Mouse (Mus musculus) MEL (cell line): ENCODE measurements around the gene Fto. TPM values are rescaled to one million over a fixed set of nuclear protein-coding genes. Genes with fewer than 3 reads are reported as not detected.

Experiments used
- DNase-seq: peaks from one replicate; pipeline ENCODE4 v3.0.0; 2011; ENCODE audit warnings: low read depth, low spot score
- H3K27ac ChIP-seq: 2 replicates; pipeline ENCODE4 v1.5.1; 2012; ENCODE audit warnings: low read depth, mild to moderate bottlenecking, control low read depth, low read length, moderate library complexity; ENCODE audit not compliant: control insufficient read depth
- H3K27me3 ChIP-seq, 2 experiments: fragments of 150-350 bp in 1 of 2; sonication (generic) in 1 of 2; 2 replicates each; pipeline ENCODE4 v1.6.1; 2012; ENCODE audit warnings: low read length in 2 of 2, mild to moderate bottlenecking in 2 of 2, improper control_type of control experiment in 1 of 2, moderate library complexity in 1 of 2; ENCODE audit not compliant: insufficient read depth in 2 of 2, control insufficient read depth in 1 of 2
- H3K36me3 ChIP-seq, 2 experiments: 2 replicates each; pipeline ENCODE4 v1.6.1; 2012 to 2014; ENCODE audit warnings: low read length in 2 of 2, improper control_type of control experiment in 1 of 2, inconsistent platforms in 1 of 2, mild to moderate bottlenecking in 1 of 2; ENCODE audit not compliant: insufficient read depth in 2 of 2, control insufficient read depth in 1 of 2
- H3K4me1 ChIP-seq, 2 experiments: fragments of 150-350 bp in 1 of 2; sonication (generic) in 1 of 2; 2 replicates each; pipeline ENCODE4 v1.6.1; 2012; ENCODE audit warnings: low read length in 2 of 2, improper control_type of control experiment in 1 of 2, mild to moderate bottlenecking in 1 of 2; ENCODE audit not compliant: insufficient read depth in 2 of 2, control insufficient read depth in 1 of 2
- H3K4me3 ChIP-seq, 2 experiments: fragments of 150-350 bp in 1 of 2; sonication (generic) in 1 of 2; 2 replicates each; pipeline ENCODE4 v1.5.1; 2012; ENCODE audit warnings: low read depth in 2 of 2, low read length in 2 of 2, mild to moderate bottlenecking in 2 of 2, moderate library complexity in 2 of 2, control low read depth in 1 of 2, improper control_type of control experiment in 1 of 2; ENCODE audit not compliant: control insufficient read depth in 1 of 2, insufficient read depth in 1 of 2
- H3K79me2 ChIP-seq: 2 replicates; pipeline ENCODE4 v1.6.1; 2012; ENCODE audit warnings: mild to moderate bottlenecking, low read length, moderate library complexity; ENCODE audit not compliant: control insufficient read depth, poor library complexity, insufficient read depth
- H3K9ac ChIP-seq: 2 replicates; pipeline ENCODE4 v1.6.1; 2012; ENCODE audit warnings: low read depth, mild to moderate bottlenecking, control low read depth, low read length, moderate library complexity; ENCODE audit not compliant: control insufficient read depth, poor library complexity, severe bottlenecking
- H3K9me3 ChIP-seq: fragments of 150-350 bp; sonication (generic); replicated peaks from 2 replicates; pipeline ENCODE4 v1.6.1; 2012; ENCODE audit warnings: mild to moderate bottlenecking, low read length, improper control_type of control experiment, moderate library complexity; ENCODE audit not compliant: insufficient read depth
- BHLHE40 ChIP-seq: IDR thresholded peaks from 2 replicates; pipeline ENCODE4 v1.6.1; 2012; ENCODE audit warnings: low read depth, mild to moderate bottlenecking, inconsistent platforms, low read length, improper control_type of control experiment, borderline replicate concordance
- CHD1 ChIP-seq: IDR thresholded peaks from 2 replicates; pipeline ENCODE4 v1.6.1; 2012; ENCODE audit warnings: low read depth, mild to moderate bottlenecking, inconsistent platforms, low read length, improper control_type of control experiment
- EP300 ChIP-seq, 2 experiments: IDR thresholded peaks; 2 replicates each; pipeline ENCODE4 v1.6.1; 2011; ENCODE audit warnings: improper control_type of control experiment in 2 of 2, low read length in 2 of 2, low read depth in 1 of 2, mild to moderate bottlenecking in 1 of 2
- ETS1 ChIP-seq: IDR thresholded peaks from 2 replicates; pipeline ENCODE4 v1.6.1; 2012; ENCODE audit warnings: low read depth, mild to moderate bottlenecking, inconsistent platforms, low read length, improper control_type of control experiment, moderate library complexity
- GATA1 ChIP-seq: IDR thresholded peaks from 2 replicates; pipeline ENCODE4 v1.6.1; 2011; ENCODE audit warnings: low read depth, low read length, improper control_type of control experiment
- HCFC1 ChIP-seq: IDR thresholded peaks from 2 replicates; pipeline ENCODE4 v1.6.1; 2012; ENCODE audit warnings: low read depth, mild to moderate bottlenecking, inconsistent platforms, low read length, improper control_type of control experiment, moderate library complexity
- JUND ChIP-seq: IDR thresholded peaks from 2 replicates; pipeline ENCODE4 v1.6.1; 2011; ENCODE audit warnings: low read depth, mild to moderate bottlenecking, improper control_type of control experiment, low read length
- MAFK ChIP-seq: IDR thresholded peaks from 2 replicates; pipeline ENCODE4 v1.6.1; 2011; ENCODE audit warnings: low read depth, mild to moderate bottlenecking, low read length, improper control_type of control experiment, borderline replicate concordance
- MAX ChIP-seq: IDR thresholded peaks from 2 replicates; pipeline ENCODE4 v1.6.1; 2011; ENCODE audit warnings: low read length, improper control_type of control experiment
- MEF2A ChIP-seq: IDR thresholded peaks from 2 replicates; pipeline ENCODE4 v1.6.1; 2014; ENCODE audit warnings: low read depth, mild to moderate bottlenecking, inconsistent platforms, low read length, improper control_type of control experiment; ENCODE audit not compliant: poor library complexity, insufficient replicate concordance, severe bottlenecking; ENCODE audit errors: extremely low read depth
- MYB ChIP-seq: IDR thresholded peaks from 2 replicates; pipeline ENCODE4 v1.6.1; 2011; ENCODE audit warnings: mild to moderate bottlenecking, low read depth, low read length, improper control_type of control experiment
- MYC ChIP-seq: IDR thresholded peaks from 2 replicates; pipeline ENCODE4 v1.6.1; 2011; ENCODE audit warnings: low read depth, mild to moderate bottlenecking, low read length, improper control_type of control experiment, moderate library complexity
- NRF1 ChIP-seq: IDR thresholded peaks from 2 replicates; pipeline ENCODE4 v1.6.1; 2014; ENCODE audit warnings: low read depth, mild to moderate bottlenecking, inconsistent platforms, low read length, improper control_type of control experiment, moderate library complexity; ENCODE audit not compliant: poor library complexity, insufficient read depth, severe bottlenecking
- POLR2AphosphoS2 ChIP-seq: IDR thresholded peaks from 2 replicates; pipeline ENCODE4 v1.6.1; 2011; ENCODE audit warnings: low read length, improper control_type of control experiment
- RCOR1 ChIP-seq: IDR thresholded peaks from 2 replicates; pipeline ENCODE4 v1.6.1; 2012; ENCODE audit warnings: low read depth, mild to moderate bottlenecking, inconsistent platforms, low read length, improper control_type of control experiment
- TAL1 ChIP-seq: IDR thresholded peaks from 2 replicates; pipeline ENCODE4 v1.6.1; 2012; ENCODE audit warnings: mild to moderate bottlenecking, inconsistent platforms, low read length, moderate library complexity, mixed read lengths
- TCF12 ChIP-seq: IDR thresholded peaks from 2 replicates; pipeline ENCODE4 v1.6.1; 2014; ENCODE audit warnings: low read depth, mild to moderate bottlenecking, inconsistent platforms, low read length, improper control_type of control experiment, moderate library complexity
- UBTF ChIP-seq: IDR thresholded peaks from 2 replicates; pipeline ENCODE4 v1.6.1; 2012; ENCODE audit warnings: low read depth, mild to moderate bottlenecking, inconsistent platforms, low read length, improper control_type of control experiment, moderate library complexity, borderline replicate concordance; ENCODE audit not compliant: insufficient read depth
- USF1 ChIP-seq: IDR thresholded peaks from 2 replicates; pipeline ENCODE4 v1.6.1; 2014; ENCODE audit warnings: low read depth, mild to moderate bottlenecking, inconsistent platforms, low read length, improper control_type of control experiment, moderate library complexity
- ZC3H11A ChIP-seq: IDR thresholded peaks from 2 replicates; pipeline ENCODE4 v1.6.1; 2012; ENCODE audit warnings: low read depth, mild to moderate bottlenecking, inconsistent platforms, low read length, improper control_type of control experiment
- ZNF384 ChIP-seq: IDR thresholded peaks from 2 replicates; pipeline ENCODE4 v1.6.1; 2012; ENCODE audit warnings: low read depth, mild to moderate bottlenecking, inconsistent platforms, low read length, improper control_type of control experiment
- polyA plus RNA-seq, 2 experiments: library from polyadenylated mRNA; stranded (reverse) in 1 of 2; unstranded in 1 of 2; fragments of >175 nt in 1 of 2; fragments of >200 nt in 1 of 2; gene quantifications; 2 replicates each; pipeline versions ENCODE4 v1.2.1 to v1.2.4; 2012; ENCODE audit warnings: low replicate concordance in 2 of 2, low read depth in 1 of 2; ENCODE audit not compliant: insufficient read length in 2 of 2, insufficient read depth in 1 of 2, missing spikeins in 1 of 2
- total RNA-seq: library from RNA; depleted of rRNA; stranded (reverse); fragments of 300-350 nt; gene quantifications from 2 replicates; pipeline ENCODE4 v1.2.3, GENCODE M21; 2012

The Fto gene
- total and polyA plus RNA-seq, 3 experiments: 13.5 to 41.1 TPM; not detected in 1

DNA sequence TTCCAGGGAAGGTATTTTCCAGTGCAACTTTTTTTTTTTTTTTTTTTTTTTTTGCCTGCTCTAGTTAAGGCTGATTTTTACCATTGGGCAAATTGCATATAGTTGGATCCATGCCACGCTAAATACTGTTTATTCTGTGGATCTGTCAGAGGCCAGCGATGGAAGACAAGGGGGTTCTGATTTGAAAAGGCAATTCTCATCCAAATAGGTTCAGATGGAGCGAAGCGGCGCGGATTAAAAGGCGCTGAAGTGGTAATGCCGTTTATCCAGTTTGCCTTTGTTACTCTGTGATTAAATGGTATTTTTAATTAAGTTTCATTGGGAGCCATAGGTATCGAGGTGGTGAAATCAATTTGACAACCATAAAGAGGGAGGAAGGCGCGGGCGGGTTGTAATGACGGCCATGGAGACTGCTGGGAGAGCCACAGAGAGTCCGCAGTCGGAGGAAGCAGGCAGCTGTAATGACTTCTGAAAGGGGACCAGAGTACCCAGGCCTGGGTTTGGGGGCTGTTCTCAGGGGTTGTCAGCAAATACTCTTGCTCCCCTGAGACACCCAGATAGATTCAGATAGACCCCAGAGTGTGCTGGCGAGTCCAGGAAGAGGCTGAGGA is 356.2 kb downstream of the Fto start:
- Histone ChIP-seq H3K4me3 (no peak overlapping the region), H3K4me1 (no peaks in the 10 kb centered on the region), H3K79me2 (no peaks in the 10 kb centered on the region), H3K27me3 (no peaks in the 10 kb centered on the region), H3K27ac (no peak overlapping the region), H3K9ac (no peak overlapping the region), H3K9me3 (no peaks in the 10 kb centered on the region), H3K36me3 (no peaks in the 10 kb centered on the region)
- no peak for DNase-seq
- TF ChIP-seq NRF1 (no peak), ETS1 (no peak), MAFK (no peak), CHD1 (no peak), TCF12 (no peak), ZC3H11A (no peak), UBTF (no peak), MEF2A (no peak), HCFC1 (no peak), TAL1 (no peak), MYB (no peak), USF1 (no peak), MAX (no peak), GATA1 (no peak), RCOR1 (no peak), BHLHE40 (no peak), MYC (no peak), POLR2AphosphoS2 (no peak), JUND (no peak), ZNF384 (no peak)

DNA sequence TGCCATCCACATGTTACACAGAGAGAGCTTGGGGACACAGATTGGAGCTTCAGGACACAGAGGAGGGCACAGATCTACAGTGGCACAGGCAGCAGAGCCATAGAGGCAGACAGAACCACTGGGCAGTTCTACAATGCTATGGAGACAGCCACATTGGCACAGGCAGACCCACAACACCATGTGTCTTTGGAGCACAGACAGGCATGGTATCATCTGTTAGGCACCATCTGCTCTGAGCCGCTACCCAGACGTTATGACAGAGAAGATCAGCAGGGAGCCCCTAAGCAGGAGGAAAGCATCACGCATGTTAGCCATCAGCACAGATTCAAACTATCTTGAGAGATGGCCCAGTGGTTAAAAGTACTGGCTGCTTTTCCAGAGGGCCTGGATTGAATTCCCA is 363.6 kb downstream of the Fto start:
- Histone ChIP-seq H3K36me3 (no peaks in the 10 kb centered on the region), H3K4me3 (no peak overlapping the region), H3K9me3 (no peaks in the 10 kb centered on the region), H3K79me2 (no peaks in the 10 kb centered on the region), H3K27ac (no peak overlapping the region), H3K27me3 (no peaks in the 10 kb centered on the region), H3K9ac (no peak overlapping the region), H3K4me1 (no peaks in the 10 kb centered on the region)
- DNase-seq: no peak
- no peak for TF ChIP-seq MEF2A
- no peak for TF ChIP-seq EP300 (IDR thresholded peaks at IDR 0.05; ENCODE audit: low read depth in 1 of 2, low read length in 2 of 2)
